Mouse (Mus musculus) heart, postnatal 25 days (tissue): ENCODE results near the gene Crtc2. TPM values are rescaled to one million over a fixed set of nuclear protein-coding genes. Genes with fewer than 3 reads are reported as not detected.

Experiments used
- DNase-seq: peaks from one replicate; pipeline ENCODE4 v3.0.0; 2022; ENCODE audit warnings: low spot score
- intact Hi-C: fragments of 180-260 bp; cut with DNase I; formaldehyde crosslinking; loops from one replicate; pipeline ENCODE4 v1.15.1; 2025
- microRNA-seq: library from miRNA; unstranded; fragments of <30 nt; microRNA quantifications from one replicate; pipeline ENCODE4 v1.2.0, GENCODE M21; 2022
- total RNA-seq, 2 experiments: library from RNA; stranded (reverse); gene quantifications; 2 replicates each; pipeline ENCODE4 v1.2.3; 2021

Gene Crtc2
- total RNA-seq, 2 experiments from 2014 or later: 14.6 to 16.1 TPM

DNA sequence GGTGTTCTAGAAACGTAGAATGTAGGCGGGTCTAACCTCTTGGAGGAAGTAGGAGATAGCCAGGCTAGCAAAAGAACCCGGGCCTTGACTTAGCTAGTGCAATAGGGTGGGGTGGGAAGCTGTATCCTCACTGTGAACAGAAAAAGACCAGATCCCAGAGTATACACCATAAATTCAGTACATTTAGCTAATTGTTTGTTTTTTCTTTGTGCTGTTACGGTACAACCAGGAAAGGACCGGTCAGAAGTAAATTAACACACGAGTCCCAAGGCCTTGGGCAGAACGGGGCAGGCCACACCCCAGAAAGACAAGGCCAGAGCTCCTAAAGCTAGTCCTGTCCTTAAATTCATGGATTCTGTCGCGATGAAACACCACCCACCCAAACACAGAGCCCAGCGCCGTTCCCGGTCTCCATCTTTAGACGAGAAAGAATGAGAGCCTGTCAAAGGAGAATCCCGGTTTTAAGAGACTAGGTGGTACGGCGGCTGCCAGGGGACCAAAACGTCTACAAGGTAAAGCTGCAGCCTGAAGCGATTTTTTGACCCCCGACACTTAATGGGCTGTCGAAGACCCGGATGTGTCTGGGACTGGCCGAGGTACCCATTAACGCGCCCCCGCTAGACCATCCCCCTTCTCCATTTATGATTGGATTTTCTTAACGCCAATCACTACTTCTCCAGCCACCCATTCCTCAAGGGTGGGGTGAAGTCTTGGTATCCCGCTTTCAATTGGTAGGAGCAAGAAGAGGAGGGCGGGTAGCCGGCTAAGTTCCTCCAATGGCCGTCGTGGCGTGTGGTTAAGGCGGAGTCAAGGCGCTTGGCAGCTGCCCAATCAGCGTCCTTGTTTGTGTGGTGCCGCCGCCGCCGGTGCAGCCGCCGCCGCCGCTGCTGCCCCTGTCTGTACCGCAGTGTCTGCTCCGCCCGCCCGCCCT is 38.6 kb downstream of the Crtc2 start, which contains the start of gene Gatad2b:
TSS of gene Gatad2b (plus strand) at position 834 of the 931 bp plus-strand sequence.
- peak; percentile 97 for DNase-seq
- intact Hi-C loops: loop anchor here (2.0 kb wide), 1 partner anchor 26 kb away; no protein-coding TSS in a partner anchor

- DNase-seq: peak; percentile 21
- intact Hi-C loops: loop anchor here (2.0 kb wide), 1 partner anchor 27 kb away; no protein-coding TSS in a partner anchor
Observed at GRCm38 (mm10) chr3:90293352-90294063, 39.5 kb downstream of the Crtc2 start.

DNA sequence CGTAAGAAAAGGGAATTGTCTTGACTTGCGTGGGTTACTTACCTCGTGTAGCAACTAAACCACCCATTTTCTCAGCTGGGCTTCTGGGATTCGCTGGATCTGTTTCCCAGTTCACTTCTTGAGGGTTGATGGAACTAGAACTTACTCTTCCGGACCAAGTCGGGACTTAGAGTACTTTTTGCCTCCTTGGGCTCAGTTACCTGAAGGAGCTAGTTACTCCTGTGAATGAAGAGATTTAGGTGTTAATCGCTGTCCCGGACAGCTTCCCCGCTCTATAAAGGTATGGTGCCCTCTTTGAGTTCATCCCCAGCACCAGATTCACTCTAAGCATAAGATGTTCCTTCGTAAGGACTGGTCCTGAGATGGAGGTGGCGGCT is 40.1 kb downstream of the Crtc2 start:
- intact Hi-C loops: no loop called here

DNA sequence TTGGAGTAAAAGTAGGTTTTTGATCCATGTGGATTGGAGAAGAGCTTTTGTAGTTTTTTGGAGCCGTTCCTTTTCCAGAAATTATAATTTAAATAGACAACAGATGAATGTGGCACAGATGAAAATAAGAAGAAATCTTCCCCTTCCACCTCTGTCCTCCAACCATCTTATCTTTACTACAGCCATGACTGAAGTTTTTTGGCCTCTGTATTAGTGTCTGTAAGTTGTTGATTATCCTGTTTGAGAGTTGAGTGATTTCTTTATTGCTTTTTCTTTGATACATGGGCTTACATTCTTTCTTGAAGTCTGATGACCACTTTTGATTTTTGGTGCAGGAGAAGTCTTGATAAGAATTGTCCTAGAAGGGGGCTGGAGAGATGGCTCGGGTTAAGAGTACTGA is 40.7 kb downstream of the Crtc2 start:
- intact Hi-C loops: loop anchor here (5.0 kb wide), 1 partner anchor 43 kb away; no protein-coding TSS in a partner anchor
- DNase-seq: no peak

More for the DNA sequence above, 40.1 kb downstream of the Crtc2 start:
- DNase-seq: no peak

DNA sequence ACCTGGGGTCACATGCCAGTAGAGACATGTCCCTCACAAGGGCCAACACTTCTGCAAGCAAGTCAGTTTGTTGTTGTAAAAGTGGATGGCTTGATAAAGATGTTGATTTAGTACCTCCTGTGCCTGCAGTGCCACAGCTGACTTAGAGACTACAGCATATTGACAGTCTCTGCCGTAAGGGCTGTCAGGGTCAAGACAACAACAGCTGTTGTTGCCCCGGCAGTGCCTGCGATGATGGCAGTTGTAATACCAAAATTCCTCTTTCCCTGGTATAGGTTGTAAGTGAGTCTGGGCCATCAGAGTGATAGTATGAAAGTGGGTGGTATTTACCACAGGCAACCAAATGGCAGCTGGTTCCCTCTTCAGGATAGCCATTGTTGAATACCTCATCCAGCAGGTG is 51.8 kb downstream of the Crtc2 start:
- DNase-seq: no peak
- intact Hi-C loops: no loop called here

- no peak for DNase-seq
- intact Hi-C loops: no loop called here
Observed at GRCm38 (mm10) chr3:90309589-90309988, 55.6 kb downstream of the Crtc2 start.

DNA sequence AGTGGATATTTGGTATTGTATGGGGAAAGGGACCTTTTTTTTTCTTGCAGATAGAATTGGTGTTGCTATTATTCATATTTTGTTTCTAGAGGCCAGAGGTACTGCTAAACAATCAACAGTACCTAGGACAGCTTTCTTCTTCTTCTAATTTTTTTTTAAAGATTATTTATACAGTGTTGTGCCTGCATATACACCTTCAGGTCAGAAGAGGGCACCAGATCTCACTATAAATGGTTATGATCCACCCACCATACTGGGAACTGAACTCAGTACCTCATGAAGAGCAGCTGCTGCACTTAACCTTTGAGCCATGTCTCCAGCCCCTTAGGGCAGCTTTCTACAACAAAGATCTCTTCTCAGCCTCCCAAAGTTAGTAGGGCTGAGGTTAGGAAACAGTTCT is 59.4 kb downstream of the Crtc2 start:
- intact Hi-C loops: no loop called here
- no peak for DNase-seq

Small RNAs within 50 kb of the gene (microRNA-seq; reads per million reads assigned to microRNA genes)
- not detected for gene Mir7012

Other genes with a start within 250 kb of the Crtc2 start
- gene 4933434E20Rik, start 202.5 kb upstream of the Crtc2 start, total RNA-seq: 10 to 100 TPM; 71.4 to 79.5 TPM
- 100 to 1,000 TPM; 113 to 123 TPM for gene Ubap2l, start 201.5 kb upstream of the Crtc2 start, total RNA-seq
- gene Tpm3, start 181.5 kb upstream of the Crtc2 start, total RNA-seq: 10 to 100 TPM; 46.8 to 51.5 TPM
- gene Nup210l, start 150.0 kb upstream of the Crtc2 start, total RNA-seq: under 1 TPM; 0.08 TPM
- 1,000 to 10,000 TPM in 1 of 2 experiments, 100 to 1,000 TPM in 1; 993 to 1,012 TPM for gene Rps27, start 40.5 kb upstream of the Crtc2 start, total RNA-seq
- gene Rab13, start 40.5 kb upstream of the Crtc2 start, total RNA-seq: 1 to 10 TPM; 6.0 to 7.9 TPM
- 10 to 100 TPM; 49.0 to 50.7 TPM for gene Jtb, start 22.6 kb upstream of the Crtc2 start, total RNA-seq
- not detected for gene Creb3l4, start 10.7 kb upstream of the Crtc2 start, total RNA-seq
- 10 to 100 TPM; 83.7 to 84.3 TPM for gene Slc39a1, start 6.0 kb upstream of the Crtc2 start, total RNA-seq
- 10 to 100 TPM; 31.9 to 33.4 TPM for gene Dennd4b, start 11.0 kb downstream of the Crtc2 start, total RNA-seq
- 10 to 100 TPM; 42.8 to 43.6 TPM for gene Gatad2b, start 39.0 kb downstream of the Crtc2 start, total RNA-seq
- 1 to 10 TPM in 1 of 2 experiments, under 1 TPM in 1; 0.78 to 1.4 TPM for gene Slc27a3, start 135.8 kb downstream of the Crtc2 start, total RNA-seq
- gene Ints3, start 179.5 kb downstream of the Crtc2 start, total RNA-seq: 10 to 100 TPM; 25.2 to 26.9 TPM
- gene Npr1, start 211.7 kb downstream of the Crtc2 start, total RNA-seq: 10 to 100 TPM; 17.2 to 18.8 TPM
- gene Ilf2, start 222.0 kb downstream of the Crtc2 start, total RNA-seq: 10 to 100 TPM; 31.5 to 33.4 TPM
- gene Snapin, start 236.9 kb downstream of the Crtc2 start, total RNA-seq: 10 to 100 TPM; 59.5 to 62.6 TPM